Mouse (Mus musculus) forebrain, embryonic 16.5 days (tissue): Measurements from ENCODE around the gene Cda. TPM values are rescaled to one million over a fixed set of nuclear protein-coding genes. Genes with fewer than 3 reads are reported as not detected.

Experiments used
- ATAC-seq: fragments of 200-750 bp; cut with Nextera tagmentation; 2 replicates; pipeline ENCODE4 v1.8.0; 2017; ENCODE audit warnings: mild to moderate bottlenecking, moderate library complexity
- H3K27ac ChIP-seq: fragments of 300-500 bp; sonication (generic); 2 replicates; pipeline ENCODE4 v1.5.1; 2014; ENCODE audit warnings: low read length, control low read depth
- H3K27me3 ChIP-seq: fragments of 300-500 bp; sonication (generic); replicated peaks from 2 replicates; pipeline ENCODE4 v1.6.1; 2014; ENCODE audit warnings: low read length; ENCODE audit not compliant: control insufficient read depth, insufficient read depth
- H3K36me3 ChIP-seq: fragments of 300-500 bp; sonication (generic); 2 replicates; pipeline ENCODE4 v1.6.1; 2014; ENCODE audit not compliant: control insufficient read depth, insufficient read depth
- H3K4me1 ChIP-seq: fragments of 300-500 bp; sonication (generic); replicated peaks from 2 replicates; pipeline ENCODE4 v1.6.1; 2014; ENCODE audit warnings: low read length; ENCODE audit not compliant: control insufficient read depth, insufficient read depth
- H3K4me2 ChIP-seq: fragments of 300-500 bp; sonication (generic); 2 replicates; pipeline ENCODE4 v1.6.1; 2014; ENCODE audit warnings: mild to moderate bottlenecking, low read length, control low read depth
- H3K4me3 ChIP-seq: fragments of 300-500 bp; sonication (generic); replicated peaks from 2 replicates; pipeline ENCODE4 v1.5.1; 2014; ENCODE audit warnings: mild to moderate bottlenecking, low read length, control low read depth
- H3K9ac ChIP-seq: fragments of 300-500 bp; sonication (generic); replicated peaks from 2 replicates; pipeline ENCODE4 v1.6.1; 2014; ENCODE audit warnings: low read depth, low read length, control low read depth
- H3K9me3 ChIP-seq: fragments of 300-500 bp; sonication (generic); 2 replicates; pipeline ENCODE4 v1.6.1; 2016; ENCODE audit warnings: low read length; ENCODE audit not compliant: control insufficient read depth
- WGBS: fragments of 180-500 bp; shearing (Covaris S2); extraction: QIAGEN DNeasy Blood & Tissue Kit; methylation state at CpG from one replicate; pipeline ENCODE4 v1.1.7; 2014; 5-methylcytosine and 5-hydroxymethylcytosine counted together
- microRNA-seq: library from miRNA; unstranded; fragments of <30 nt; microRNA quantifications from one replicate; pipeline ENCODE4, GENCODE M21; 2017
- polyA plus RNA-seq: library from polyadenylated mRNA; unstranded; fragments of >200 nt; fragmentation: Nextera tagmentation; extraction: Ambion mirVana; gene quantifications from 2 replicates; pipeline ENCODE4 v1.2.1, GENCODE M21; 2015

The Cda gene
- polyA plus RNA-seq, 1 experiment from 2014 or later, result 1.0 TPM

DNA sequence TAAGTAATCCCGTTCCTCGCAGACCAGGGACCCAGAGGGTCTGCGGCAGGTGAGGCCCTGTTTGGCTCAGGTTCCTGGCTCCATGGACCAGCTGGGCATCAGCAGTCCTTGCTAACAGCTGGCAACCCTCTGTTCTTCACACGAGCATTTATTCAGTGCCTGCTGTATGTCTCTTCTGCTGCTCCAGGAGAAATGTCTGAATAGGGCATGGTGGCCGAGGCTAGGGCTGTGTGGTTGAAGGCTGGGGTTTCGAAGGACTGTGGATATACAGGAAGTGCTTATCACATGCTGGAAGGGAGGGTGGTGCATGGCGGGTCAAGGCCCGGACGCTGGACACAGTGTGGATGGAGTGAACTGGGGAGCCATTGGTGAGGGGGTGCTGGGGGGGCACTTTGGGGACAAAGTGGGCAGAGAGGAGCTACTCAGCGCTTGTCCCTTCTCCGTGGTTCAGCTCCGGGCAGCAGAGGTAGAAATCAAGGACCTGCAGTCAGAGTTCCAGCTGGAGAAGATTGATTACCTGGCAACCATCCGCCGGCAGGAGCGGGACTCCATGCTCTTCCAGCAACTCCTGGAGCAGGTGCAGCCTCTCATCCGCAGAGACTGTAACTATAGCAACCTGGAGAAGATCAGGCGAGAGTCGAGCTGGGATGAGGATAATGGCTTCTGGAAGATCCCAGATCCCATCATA is 74.4 kb downstream of the Cda start:
- 65% methylated on average over 18 of the region's 18 CpGs for WGBS
- no peak overlapping the region for H3K9ac ChIP-seq
- no peak overlapping the region for H3K4me3 ChIP-seq
- no peak overlapping the region for H3K4me2 ChIP-seq
- no peaks in the 10 kb centered on the region for H3K27me3 ChIP-seq
- H3K36me3 ChIP-seq, result no peaks in the 10 kb centered on the region
- peaks cover 9% of the 10 kb centered on the region for H3K4me1 ChIP-seq
- no peaks in the 10 kb centered on the region for H3K9me3 ChIP-seq
- peak overlapping the region; percentile 69; the same call in 1 of the 2 replicates for H3K27ac ChIP-seq
- peak; percentile 72; the same call in 1 of the 2 replicates for ATAC-seq

DNA sequence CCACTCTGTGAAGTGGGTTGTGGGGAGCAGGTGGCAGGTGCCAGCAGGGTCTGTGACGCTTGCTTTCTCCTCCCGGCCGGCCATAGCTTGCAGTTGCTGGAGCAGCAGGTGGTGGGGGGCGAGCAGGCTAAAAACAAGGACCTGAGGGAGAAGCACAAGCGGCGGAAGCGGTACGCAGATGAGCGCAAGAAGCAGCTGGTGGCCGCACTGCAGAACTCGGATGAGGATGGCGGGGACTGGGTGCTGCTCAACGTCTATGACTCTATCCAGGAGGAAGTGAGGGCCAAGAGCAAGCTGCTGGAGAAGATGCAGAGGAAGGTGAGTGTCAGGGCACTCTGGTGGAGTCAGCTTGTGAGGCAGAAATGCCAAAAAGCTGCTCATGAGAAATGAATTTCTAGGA is 75.8 kb downstream of the Cda start:
- no peak overlapping the region for H3K4me3 ChIP-seq
- H3K4me2 ChIP-seq, result no peak overlapping the region
- no peaks in the 10 kb centered on the region for H3K36me3 ChIP-seq
- 87% methylated on average over 13 of the region's 13 CpGs for WGBS
- H3K9ac ChIP-seq, result no peak overlapping the region
- H3K27me3 ChIP-seq, result no peaks in the 10 kb centered on the region
- no peaks in the 10 kb centered on the region for H3K9me3 ChIP-seq
- H3K27ac ChIP-seq, result no peak overlapping the region
- ATAC-seq, result no peak
- H3K4me1 ChIP-seq, result peaks cover 9% of the 10 kb centered on the region

DNA sequence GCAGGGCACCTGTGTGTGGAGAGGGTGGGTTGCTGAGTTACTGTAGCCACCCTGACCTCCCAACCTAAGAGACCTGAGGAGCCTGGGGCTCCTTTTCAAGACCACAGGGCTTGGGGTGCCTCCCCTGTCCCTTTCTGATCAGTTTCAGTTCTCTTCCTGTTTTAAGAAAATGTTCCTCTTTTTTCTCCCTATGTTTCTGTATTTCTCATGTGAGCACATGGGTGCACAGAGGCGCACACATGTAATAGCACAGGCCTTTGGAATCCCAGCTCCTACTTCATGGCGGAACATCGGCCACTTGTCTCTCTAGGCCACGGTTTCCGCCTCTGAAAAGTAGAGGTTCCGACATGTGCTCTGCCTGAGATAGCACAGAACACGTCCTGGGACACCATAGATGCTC is 79.1 kb downstream of the Cda start:
- ATAC-seq, result no peak
- WGBS, result 90% methylated on average over 7 of the region's 7 CpGs

More for the DNA sequence above, 79.1 kb downstream of the Cda start:
- peaks cover 3% of the 10 kb centered on the region; the same call in 1 of the 2 replicates for H3K9me3 ChIP-seq
- no peak overlapping the region for H3K27ac ChIP-seq
- no peak overlapping the region for H3K9ac ChIP-seq
- H3K4me3 ChIP-seq, result no peak overlapping the region
- H3K36me3 ChIP-seq, result no peaks in the 10 kb centered on the region
- no peak overlapping the region for H3K4me2 ChIP-seq
- no peaks in the 10 kb centered on the region for H3K27me3 ChIP-seq
- H3K4me1 ChIP-seq, result 0 out of 2 replicates have a peak, but pooled peaks cover 4% of the 10 kb centered on the region

Small RNA genes lying within 50 kb of the gene (microRNA-seq; reads per million reads assigned to microRNA genes)
- gene Gm27646 (not detected), gene Mir7019 (5.0 reads per million, percentile 21 among the genes with 10 or more reads in this experiment)

Other genes starting within 250 kb of the Cda start
- gene Hp1bp3, start 151.7 kb downstream of the Cda start, polyA plus RNA-seq, result 233 and 263 TPM in 2 replicates
- 6.1 and 9.8 TPM in 2 replicates for gene Sh2d5, start 117.6 kb downstream of the Cda start, polyA plus RNA-seq
- 0.98 and 2.2 TPM in 2 replicates for gene Kif17, start 117.6 kb downstream of the Cda start, polyA plus RNA-seq
- gene Ddost, start 63.3 kb downstream of the Cda start, polyA plus RNA-seq, result 184 and 190 TPM in 2 replicates
- 91.0 and 92.8 TPM in 2 replicates for gene Pink1, start 41.7 kb downstream of the Cda start, polyA plus RNA-seq
- gene Fam43b, start 28.5 kb upstream of the Cda start, polyA plus RNA-seq, result 7.7 and 8.4 TPM in 2 replicates
- gene Mul1, start 66.7 kb upstream of the Cda start, polyA plus RNA-seq, result 18.4 and 20.2 TPM in 2 replicates
- 9.8 and 10.2 TPM in 2 replicates for gene Camk2n1, start 86.3 kb upstream of the Cda start, polyA plus RNA-seq